Mouse (Mus musculus) ovary, postnatal 14 days (tissue): Measurements from ENCODE around the gene Fbxw28.
"Not testable (repeated sequence)": the region's sequence is repeated elsewhere in the genome, so short reads cannot be mapped to it uniquely, and the experiment has no call there.

Experiments
- DNase-seq: peaks from one replicate; pipeline ENCODE4 v3.0.0; 2022; ENCODE audit warnings: low spot score

Gene Fbxw28

GRCm38 (mm10) chr9:109339559-109339958 lies at the start of gene Fbxw28:
Fbxw28 (minus strand) TSS chr9:109339659.
- not testable (repeated sequence) for DNase-seq

DNA sequence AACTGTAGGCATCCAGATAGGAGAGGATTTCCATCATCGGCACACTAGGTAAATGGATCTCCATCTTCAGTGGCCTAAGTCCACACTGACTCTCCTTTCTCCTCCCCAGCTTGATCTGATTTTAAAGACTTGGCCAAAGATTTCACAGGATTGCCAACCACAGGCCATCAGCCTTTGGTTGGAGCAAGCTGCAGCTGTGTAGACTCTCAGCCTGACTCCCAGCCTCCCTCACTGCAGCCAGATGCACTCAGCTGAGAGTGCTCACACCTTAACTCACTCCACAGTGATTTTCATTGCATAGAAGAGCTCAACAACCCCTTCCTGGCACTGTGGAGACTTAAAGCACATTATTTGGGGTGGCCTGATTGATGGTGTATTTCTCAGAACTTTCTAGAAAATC lies 51.9 kb downstream of the Fbxw28 start, which contains the start of gene Fbxw14:
Gene Fbxw14 (minus strand): TSS at position 101 of the 400 bp plus-strand sequence.
- DNase-seq = not testable (repeated sequence)
